Mouse (Mus musculus) hindbrain, embryonic 16.5 days (tissue): ENCODE results near the gene Ranbp17. TPM values are rescaled to one million over a fixed set of nuclear protein-coding genes. Genes with fewer than 3 reads are reported as not detected.

Experiments
- ATAC-seq: fragments of 200-750 bp; cut with Nextera tagmentation; 2 replicates; pipeline ENCODE4 v1.8.0; 2017; ENCODE audit warnings: moderate TSS enrichment, moderate library complexity
- H3K27ac ChIP-seq: fragments of 300-500 bp; sonication (generic); 2 replicates; pipeline ENCODE4 v1.5.1; 2014; ENCODE audit warnings: low read depth, mild to moderate bottlenecking, control low read depth, low read length, moderate library complexity
- H3K27me3 ChIP-seq: fragments of 300-500 bp; sonication (generic); replicated peaks from 2 replicates; pipeline ENCODE4 v1.6.1; 2014; ENCODE audit warnings: low read length; ENCODE audit not compliant: control insufficient read depth, insufficient read depth
- H3K36me3 ChIP-seq: fragments of 300-500 bp; sonication (generic); 2 replicates; pipeline ENCODE4 v1.6.1; 2014; ENCODE audit warnings: mild to moderate bottlenecking, low read length, moderate library complexity, mixed read lengths; ENCODE audit not compliant: control insufficient read depth, insufficient read depth
- H3K4me1 ChIP-seq: fragments of 300-500 bp; sonication (generic); 2 replicates; pipeline ENCODE4 v1.6.1; 2014; ENCODE audit warnings: low read depth, low read length; ENCODE audit not compliant: control insufficient read depth, insufficient read depth
- H3K4me2 ChIP-seq: fragments of 300-500 bp; sonication (generic); 2 replicates; pipeline ENCODE4 v1.6.1; 2014; ENCODE audit warnings: mild to moderate bottlenecking, low read length, control low read depth, moderate library complexity
- H3K4me3 ChIP-seq: fragments of 300-500 bp; sonication (generic); 2 replicates; pipeline ENCODE4 v1.5.1; 2014; ENCODE audit warnings: mild to moderate bottlenecking, low read length, control low read depth, moderate library complexity
- H3K9ac ChIP-seq: fragments of 300-500 bp; sonication (generic); 2 replicates; pipeline ENCODE4 v1.6.1; 2014; ENCODE audit warnings: low read depth, mild to moderate bottlenecking, control low read depth, low read length, moderate library complexity
- H3K9me3 ChIP-seq: fragments of 300-500 bp; sonication (generic); 2 replicates; pipeline ENCODE4 v1.6.1; 2014; ENCODE audit warnings: mild to moderate bottlenecking, low read length, moderate library complexity; ENCODE audit not compliant: control insufficient read depth
- WGBS: fragments of 180-500 bp; shearing (Covaris S2); extraction: QIAGEN DNeasy Blood & Tissue Kit; methylation state at CpG from one replicate; pipeline ENCODE4 v1.1.7; 2014; 5-methylcytosine and 5-hydroxymethylcytosine counted together
- polyA plus RNA-seq: library from polyadenylated mRNA; unstranded; fragments of >200 nt; fragmentation: Nextera tagmentation; extraction: Ambion mirVana; gene quantifications from 2 replicates; pipeline ENCODE4 v1.2.1, GENCODE M21; 2015

Gene Ranbp17
- polyA plus RNA-seq, 1 experiment from 2014 or later, result 5.2 TPM

DNA sequence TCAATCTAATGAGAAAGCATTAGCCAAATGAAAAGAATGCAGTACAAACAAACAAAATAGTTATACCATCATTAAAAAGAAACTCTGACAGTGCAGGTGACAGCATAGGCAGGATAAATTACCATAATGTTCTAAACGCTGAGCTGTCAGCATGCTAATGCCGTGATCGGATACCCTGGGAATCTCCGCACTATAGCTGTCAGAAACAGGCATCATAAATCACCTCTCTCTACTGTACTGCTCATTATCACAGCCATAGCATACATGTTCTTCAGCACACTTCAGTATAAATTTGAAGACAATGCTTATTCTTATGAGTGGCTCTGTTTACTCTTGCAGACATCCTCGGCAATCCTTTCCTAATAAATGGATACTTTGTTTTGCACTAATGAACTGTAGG is 151.7 kb downstream of the Ranbp17 start:
- Histone ChIP-seq H3K27me3 (no peaks in the 10 kb centered on the region), H3K27ac (no peak overlapping the region), H3K4me2 (no peak overlapping the region), H3K4me1 (no peaks in the 10 kb centered on the region), H3K9me3 (no peaks in the 10 kb centered on the region), H3K4me3 (no peak overlapping the region), H3K36me3 (no peaks in the 10 kb centered on the region), H3K9ac (no peak overlapping the region)
- WGBS, result 29% methylated on average over 5 of the region's 5 CpGs
- peak; percentile 82 for ATAC-seq

- no peak overlapping the region for H3K4me2 ChIP-seq
- H3K4me1 ChIP-seq, result no peaks in the 10 kb centered on the region
- H3K36me3 ChIP-seq, result no peaks in the 10 kb centered on the region
- no peaks in the 10 kb centered on the region for H3K27me3 ChIP-seq
- no peaks in the 10 kb centered on the region for H3K9me3 ChIP-seq
- H3K4me3 ChIP-seq, result no peak overlapping the region
- ATAC-seq, result no peak
- H3K9ac ChIP-seq, result no peak overlapping the region
- no peak overlapping the region for H3K27ac ChIP-seq
- 78% methylated on average over 2 of the region's 2 CpGs for WGBS
These were observed 164.3 kb downstream of the Ranbp17 start for GRCm38 (mm10) chr11:33349269-33349668.

DNA sequence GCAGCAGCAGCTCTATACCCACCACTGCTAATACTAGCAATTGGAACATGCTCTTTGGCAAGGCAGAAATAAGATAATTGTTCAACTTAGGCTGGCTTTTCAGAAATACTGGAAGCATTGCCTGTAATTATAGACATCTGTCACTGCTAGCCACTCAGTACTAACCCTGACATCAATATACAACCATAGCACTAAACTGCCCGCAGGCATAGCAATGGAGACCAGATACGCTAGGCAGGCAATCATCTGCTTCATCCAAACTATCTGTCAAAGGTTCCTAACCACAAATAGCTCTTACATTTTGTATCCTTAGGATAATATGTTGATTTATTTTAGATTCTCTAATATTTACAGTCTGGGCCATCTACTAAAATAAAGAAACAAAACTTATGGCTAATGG is 171.5 kb downstream of the Ranbp17 start:
- WGBS, result 65% methylated on average over 2 of the region's 2 CpGs
- Histone ChIP-seq H3K27me3 (no peaks in the 10 kb centered on the region), H3K9ac (no peak overlapping the region), H3K27ac (no peak overlapping the region), H3K4me3 (no peak overlapping the region), H3K9me3 (no peaks in the 10 kb centered on the region), H3K36me3 (no peaks in the 10 kb centered on the region), H3K4me1 (no peaks in the 10 kb centered on the region), H3K4me2 (no peak overlapping the region)
- ATAC-seq, result no peak

GRCm38 (mm10) chr11:33336552-33337121 is 176.9 kb downstream of the Ranbp17 start:
- H3K4me3 ChIP-seq, result no peak overlapping the region
- peak; percentile 84 for ATAC-seq

GRCm38 (mm10) chr11:33335616-33336015 is 177.9 kb downstream of the Ranbp17 start:
- Histone ChIP-seq H3K9ac (no peak overlapping the region), H3K4me1 (no peaks in the 10 kb centered on the region), H3K4me2 (no peak overlapping the region), H3K4me3 (no peak overlapping the region), H3K9me3 (no peaks in the 10 kb centered on the region), H3K36me3 (no peaks in the 10 kb centered on the region), H3K27ac (no peak overlapping the region), H3K27me3 (no peaks in the 10 kb centered on the region)
- 92% methylated on average over 3 of the region's 3 CpGs for WGBS
- no peak for ATAC-seq

More at GRCm38 (mm10) chr11:33336552-33337121, 176.9 kb downstream of the Ranbp17 start:
- 31% methylated on average over 7 of the region's 7 CpGs for WGBS
- Histone ChIP-seq H3K27me3 (no peaks in the 10 kb centered on the region), H3K36me3 (no peaks in the 10 kb centered on the region), H3K27ac (no peak overlapping the region), H3K9ac (no peak overlapping the region), H3K4me2 (no peak overlapping the region), H3K9me3 (no peaks in the 10 kb centered on the region), H3K4me1 (no peaks in the 10 kb centered on the region)

DNA sequence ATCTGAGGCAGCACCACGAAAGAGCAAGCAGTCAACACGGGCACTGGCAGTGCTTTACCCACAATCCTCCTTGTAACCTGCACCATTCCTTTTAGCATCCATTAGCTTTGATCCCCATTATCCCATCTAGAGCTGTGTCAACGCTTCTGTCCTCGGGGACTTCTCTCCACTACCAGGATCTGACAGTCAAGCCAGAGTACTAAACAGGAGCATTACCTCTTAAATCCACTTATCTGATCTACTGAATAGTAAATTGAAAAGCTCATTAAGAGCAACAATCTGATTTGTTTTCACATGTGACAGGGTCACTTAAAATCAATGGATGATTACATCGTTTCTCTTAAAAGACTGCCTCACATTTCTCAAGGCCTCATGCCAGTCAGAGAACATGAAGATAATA is 181.4 kb downstream of the Ranbp17 start:
- H3K4me1 ChIP-seq, result no peaks in the 10 kb centered on the region
- no peak overlapping the region for H3K27ac ChIP-seq
- H3K9ac ChIP-seq, result no peak overlapping the region
- no peak overlapping the region for H3K4me3 ChIP-seq
- ATAC-seq, result no peak
- H3K36me3 ChIP-seq, result no peaks in the 10 kb centered on the region
- no peaks in the 10 kb centered on the region for H3K9me3 ChIP-seq
- 53% methylated on average over 5 of the region's 5 CpGs for WGBS
- no peaks in the 10 kb centered on the region for H3K27me3 ChIP-seq
- H3K4me2 ChIP-seq, result no peak overlapping the region

DNA sequence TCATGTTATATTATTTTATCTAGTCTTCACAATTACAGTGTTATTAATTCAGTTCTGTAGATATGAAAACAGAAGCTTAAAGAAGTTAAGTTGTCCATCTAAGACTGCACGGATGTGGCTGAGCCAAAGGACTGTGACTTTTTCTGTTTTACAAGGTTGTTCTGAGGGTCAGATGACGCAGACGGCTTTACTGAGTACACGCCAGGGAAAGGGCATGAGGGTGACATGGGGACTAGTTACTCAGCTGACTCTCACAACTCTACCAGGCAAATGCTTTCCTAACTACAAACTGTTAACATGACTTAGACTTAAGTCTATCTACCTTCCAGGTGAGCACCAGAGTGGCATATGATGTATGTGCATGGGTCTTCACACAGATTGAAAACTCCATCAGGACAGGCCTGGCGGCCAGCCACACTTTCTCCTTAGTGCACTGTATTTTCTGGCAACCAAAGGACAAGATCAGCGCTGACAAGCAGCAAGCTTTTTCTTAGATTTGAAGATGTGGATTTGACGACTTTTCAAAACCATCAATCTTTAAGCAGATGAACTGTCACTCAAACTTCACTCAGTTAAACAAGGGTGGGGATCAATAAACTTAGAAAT is 194.4 kb downstream of the Ranbp17 start:
- H3K36me3 ChIP-seq, result no peaks in the 10 kb centered on the region

GRCm38 (mm10) chr11:33309566-33309965 is 204.0 kb downstream of the Ranbp17 start:
- Histone ChIP-seq H3K36me3 (no peaks in the 10 kb centered on the region), H3K4me3 (no peak overlapping the region), H3K9me3 (no peaks in the 10 kb centered on the region), H3K27me3 (no peaks in the 10 kb centered on the region), H3K4me2 (no peak overlapping the region), H3K4me1 (no peaks in the 10 kb centered on the region), H3K9ac (no peak overlapping the region), H3K27ac (no peak overlapping the region)
- no peak for ATAC-seq
- WGBS, result 86% methylated on average over 4 of the region's 4 CpGs

More for the DNA sequence above, 194.4 kb downstream of the Ranbp17 start:
- Histone ChIP-seq H3K27ac (no peak overlapping the region), H3K4me1 (no peaks in the 10 kb centered on the region), H3K4me3 (no peak overlapping the region), H3K9ac (no peak overlapping the region), H3K9me3 (no peaks in the 10 kb centered on the region), H3K27me3 (no peaks in the 10 kb centered on the region), H3K4me2 (no peak overlapping the region)
- no peak for ATAC-seq
- WGBS, result 87% methylated on average over 7 of the region's 7 CpGs

DNA sequence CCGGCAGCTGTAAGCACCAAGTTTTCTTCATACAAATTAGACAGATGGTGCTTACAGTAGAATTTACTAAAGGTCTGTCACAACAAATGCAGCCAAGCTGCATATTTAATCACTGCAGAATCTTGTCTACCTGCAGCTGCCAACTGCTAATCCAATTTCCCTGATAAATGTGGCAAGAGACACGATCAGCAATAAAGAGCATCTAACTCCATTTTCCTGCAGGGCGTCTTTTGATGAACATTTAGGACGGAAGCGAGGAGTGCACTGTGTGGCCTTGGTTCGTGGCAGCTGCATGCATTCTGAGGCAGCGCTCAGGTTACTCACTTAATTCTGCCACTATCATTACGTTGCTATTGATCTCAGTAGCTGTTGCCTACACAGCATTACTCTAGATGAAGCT is 212.7 kb downstream of the Ranbp17 start:
- 28% methylated on average over 8 of the region's 8 CpGs for WGBS
- H3K9ac ChIP-seq, result no peak overlapping the region
- H3K9me3 ChIP-seq, result no peaks in the 10 kb centered on the region
- H3K4me2 ChIP-seq, result no peak overlapping the region
- H3K27me3 ChIP-seq, result no peaks in the 10 kb centered on the region
- peak; percentile 67 for ATAC-seq
- no peak overlapping the region for H3K27ac ChIP-seq
- peaks cover 8% of the 10 kb centered on the region; the same call in 1 of the 2 replicates for H3K4me1 ChIP-seq
- H3K4me3 ChIP-seq, result no peak overlapping the region
- H3K36me3 ChIP-seq, result no peaks in the 10 kb centered on the region
